Mouse (Mus musculus) lung, postnatal 0 days (tissue): ENCODE data around the gene Gm4450.

Source experiments
- CTCF ChIP-seq: IDR thresholded peaks from 2 replicates; pipeline ENCODE4 v1.5.1; 2016; ENCODE audit warnings: antibody characterized with exemption, mild to moderate bottlenecking
- EP300 ChIP-seq: IDR thresholded peaks from 2 replicates; pipeline ENCODE4 v1.6.1; 2016; ENCODE audit warnings: antibody characterized with exemption, mild to moderate bottlenecking, control low read depth

DNA sequence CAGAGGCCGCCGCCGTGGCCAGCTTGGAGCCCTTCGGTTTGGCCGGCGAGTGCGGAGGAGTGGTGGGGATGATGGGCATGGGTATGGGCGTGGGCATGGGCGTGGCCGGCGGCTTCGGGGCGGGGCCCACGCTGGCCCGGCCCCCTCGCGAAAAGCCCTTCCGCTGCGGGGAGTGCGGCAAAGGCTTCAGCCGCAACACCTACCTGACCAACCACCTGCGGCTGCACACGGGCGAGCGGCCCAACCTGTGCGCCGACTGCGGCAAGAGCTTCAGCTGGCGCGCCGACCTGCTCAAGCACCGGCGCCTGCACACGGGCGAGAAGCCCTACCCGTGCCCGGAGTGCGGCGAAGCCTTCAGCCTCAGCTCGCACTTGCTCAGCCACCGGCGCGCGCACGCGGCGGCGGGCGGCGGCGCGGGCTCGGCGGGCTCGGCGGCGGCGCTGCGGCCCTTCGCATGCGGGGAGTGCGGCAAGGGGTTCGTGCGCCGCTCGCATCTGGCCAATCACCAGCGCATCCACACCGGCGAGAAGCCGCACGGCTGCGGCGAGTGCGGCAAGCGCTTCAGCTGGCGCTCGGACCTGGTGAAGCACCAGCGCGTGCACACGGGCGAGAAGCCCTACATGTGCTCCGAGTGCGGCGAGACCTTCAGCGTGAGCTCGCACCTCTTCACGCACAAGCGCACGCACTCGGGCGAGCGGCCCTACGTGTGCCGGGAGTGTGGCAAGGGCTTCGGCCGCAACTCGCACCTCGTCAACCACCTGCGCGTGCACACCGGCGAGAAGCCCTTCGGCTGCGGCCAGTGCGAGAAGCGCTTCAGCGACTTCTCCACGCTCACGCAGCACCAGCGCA is 29.1 kb downstream of the Gm4450 start:
- TF ChIP-seq EP300 (no peak), CTCF (no peak)
